Mouse (Mus musculus) lung, postnatal 0 days (tissue): Measurements from ENCODE around the gene Fip1l1.

Experiments used
- CTCF ChIP-seq: IDR thresholded peaks from 2 replicates; pipeline ENCODE4 v1.5.1; 2016; ENCODE audit warnings: antibody characterized with exemption, mild to moderate bottlenecking
- EP300 ChIP-seq: IDR thresholded peaks from 2 replicates; pipeline ENCODE4 v1.6.1; 2016; ENCODE audit warnings: antibody characterized with exemption, mild to moderate bottlenecking, control low read depth

DNA sequence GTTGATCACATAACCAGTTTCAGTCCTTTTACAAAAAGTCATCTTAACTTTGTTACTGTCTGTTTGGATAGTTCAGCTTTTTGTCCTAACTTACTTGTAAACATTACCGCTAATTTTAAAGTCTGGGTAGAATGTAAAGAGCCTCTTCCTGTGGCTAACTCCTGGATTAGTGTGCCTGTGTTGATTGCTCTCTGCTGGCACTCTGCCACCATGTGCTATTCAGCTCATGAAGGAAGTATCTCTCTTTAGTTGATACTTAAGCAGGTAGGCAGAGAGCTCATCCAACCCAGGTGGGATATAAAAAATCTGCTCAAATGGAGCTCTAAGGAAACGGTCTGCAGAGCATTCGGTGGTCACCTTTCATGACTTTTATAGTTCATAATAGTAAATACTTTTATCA lies 65.9 kb downstream of the Fip1l1 start:
- TF ChIP-seq CTCF (no peak), EP300 (no peak)
